Mouse (Mus musculus) liver, embryonic 14.5 days (tissue): ENCODE data around the gene Fkbp8. TPM values are rescaled to one million over a fixed set of nuclear protein-coding genes. Genes with fewer than 3 reads are reported as not detected.

Experiments
- ATAC-seq: fragments of 200-750 bp; cut with Nextera tagmentation; 2 replicates; pipeline ENCODE4 v1.8.0; 2017; ENCODE audit warnings: moderate number of reproducible peaks, mild to moderate bottlenecking, moderate library complexity; ENCODE audit not compliant: insufficient read depth
- DNase-seq, 3 experiments: peaks; one replicate each; pipeline ENCODE4 v3.0.0-alpha.2; 2012 to 2013; ENCODE audit warnings: low read depth in 3 of 3, low spot score in 3 of 3
- H3K27ac ChIP-seq: fragments of 300-500 bp; sonication (generic); 2 replicates; pipeline ENCODE4 v1.5.1; 2014; ENCODE audit warnings: moderate library complexity, mild to moderate bottlenecking, control low read depth, inconsistent platforms
- H3K27me3 ChIP-seq: fragments of 300-500 bp; sonication (generic); 2 replicates; pipeline ENCODE4 v1.6.1; 2014; ENCODE audit warnings: mild to moderate bottlenecking, low read length, moderate library complexity; ENCODE audit not compliant: control insufficient read depth, insufficient read depth
- H3K36me3 ChIP-seq: fragments of 300-500 bp; sonication (generic); replicated peaks from 2 replicates; pipeline ENCODE4 v1.6.1; 2014; ENCODE audit warnings: low read depth; ENCODE audit not compliant: control insufficient read depth, insufficient read depth
- H3K4me1 ChIP-seq, 2 experiments: fragments of 200-500 bp in 1 of 2; fragments of 300-500 bp in 1 of 2; sonication (generic) in 1 of 2; replicated peaks; 2 replicates each; pipeline ENCODE4 v1.6.1; 2012 to 2014; ENCODE audit warnings: antibody characterized with exemption in 1 of 2, inconsistent platforms in 1 of 2, low read length in 1 of 2; ENCODE audit not compliant: control insufficient read depth in 2 of 2, insufficient read depth in 2 of 2
- H3K4me2 ChIP-seq: fragments of 300-500 bp; sonication (generic); 2 replicates; pipeline ENCODE4 v1.6.1; 2014; ENCODE audit warnings: low read depth, mild to moderate bottlenecking, control low read depth, moderate library complexity
- H3K4me3 ChIP-seq, 2 experiments: fragments of 200-500 bp in 1 of 2; fragments of 300-500 bp in 1 of 2; sonication (generic) in 1 of 2; 2 replicates each; pipeline ENCODE4 v1.5.1; 2012 to 2014; ENCODE audit warnings: low read depth in 2 of 2, low read length in 2 of 2, mild to moderate bottlenecking in 2 of 2, control low read depth in 1 of 2, inconsistent platforms in 1 of 2, moderate library complexity in 1 of 2; ENCODE audit not compliant: insufficient read depth in 1 of 2
- H3K9ac ChIP-seq: fragments of 300-500 bp; sonication (generic); replicated peaks from 2 replicates; pipeline ENCODE4 v1.6.1; 2014; ENCODE audit warnings: mild to moderate bottlenecking, control low read depth, moderate library complexity
- H3K9me3 ChIP-seq: fragments of 300-500 bp; sonication (generic); 2 replicates; pipeline ENCODE4 v1.6.1; 2016; ENCODE audit warnings: low read length, mixed read lengths; ENCODE audit not compliant: control insufficient read depth
- CTCF ChIP-seq: IDR thresholded peaks from 2 replicates; pipeline ENCODE4 v1.5.1; 2016; ENCODE audit warnings: antibody characterized with exemption, low read depth, control low read depth
- EP300 ChIP-seq: IDR thresholded peaks from 2 replicates; pipeline ENCODE4 v1.6.1; 2016; ENCODE audit warnings: antibody characterized with exemption, low read depth
- WGBS: fragments of 180-500 bp; shearing (Covaris S2); extraction: QIAGEN DNeasy Blood & Tissue Kit; methylation state at CpG from one replicate; pipeline ENCODE4 v1.1.7; 2014; ENCODE audit not compliant: insufficient replicate concordance; 5-methylcytosine and 5-hydroxymethylcytosine counted together
- polyA plus RNA-seq, 2 experiments: library from polyadenylated mRNA; depleted of rRNA in 1 of 2; stranded (reverse) in 1 of 2; unstranded in 1 of 2; fragments of >200 nt; fragmentation: Nextera tagmentation in 1 of 2; extraction: Ambion mirVana in 1 of 2; gene quantifications; 2 replicates each; pipeline versions ENCODE4 v1.2.1 to v1.2.3; 2012 to 2014

Fkbp8 gene
- polyA plus RNA-seq (2012; rRNA removed) (140 and 149 TPM in 2 replicates), polyA plus RNA-seq (2014; fragmentation: Nextera tagmentation; extraction: Ambion mirVana) (114 and 135 TPM in 2 replicates)

DNA sequence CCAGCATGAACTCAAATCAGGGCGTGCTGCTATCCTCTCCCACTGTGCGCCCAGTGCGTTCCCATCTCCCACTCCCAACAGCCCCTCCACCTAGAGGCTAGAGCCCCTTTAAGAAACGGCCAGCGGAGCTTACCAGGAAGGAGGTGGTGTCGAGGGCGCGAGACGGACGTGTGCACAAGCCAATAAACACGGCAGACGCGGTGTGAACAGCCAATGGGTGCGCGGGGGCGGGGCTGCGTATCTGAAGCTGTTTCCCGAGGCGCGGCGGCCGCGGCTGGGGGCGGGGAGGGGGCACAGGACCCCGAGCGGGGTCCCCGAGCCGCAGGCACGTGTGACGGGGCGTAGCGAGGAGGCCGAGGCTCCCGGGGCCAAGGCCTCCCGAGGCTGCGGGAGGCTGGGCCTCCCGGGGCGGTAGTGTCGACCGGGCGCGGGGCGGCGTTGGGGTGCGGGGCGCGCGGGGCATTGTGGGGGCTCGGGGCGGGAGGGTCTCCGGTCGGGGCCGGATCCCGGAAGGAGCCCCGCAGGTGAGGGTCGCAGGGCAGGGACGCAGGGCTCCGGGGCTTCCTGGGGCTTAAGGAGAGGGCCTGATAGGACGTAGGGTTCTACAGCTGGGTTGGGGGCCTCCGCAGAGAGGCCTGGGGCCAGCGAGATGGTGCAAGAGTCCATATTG, at the start of gene Fkbp8, which contains the start of gene Kxd1:
TSS of gene Fkbp8 (plus strand) at position 213 of the 670 bp plus-strand sequence.
TSS of gene Kxd1 (minus strand) at position 445 of the 670 bp plus-strand sequence.
- Histone ChIP-seq H3K9ac (peak within 1 kb of the TSS; percentile 96), H3K27ac (peak within 1 kb of the TSS; percentile 75), H3K9me3 (no peaks in the 10 kb centered on the region), H3K4me3 (peak within 1 kb of the TSS; percentile 89 to 100), H3K4me1 (peaks cover 31 to 39% of the 10 kb centered on the region in 2 experiments), H3K36me3 (peaks cover 15% of the 10 kb centered on the region), H3K4me2 (peak within 1 kb of the TSS; percentile 85), H3K27me3 (no peaks in the 10 kb centered on the region)
- TF ChIP-seq EP300 (peak; percentile 51; the same call in 1 of the 2 replicates), CTCF (peak; percentile 28; the same call in 1 of the 2 replicates)
- WGBS: under 1% methylated on average over 61 of the region's 61 CpGs
- DNase-seq (peak; percentile 86 to 91 (median 87)), ATAC-seq (peak; percentile 78)

DNA sequence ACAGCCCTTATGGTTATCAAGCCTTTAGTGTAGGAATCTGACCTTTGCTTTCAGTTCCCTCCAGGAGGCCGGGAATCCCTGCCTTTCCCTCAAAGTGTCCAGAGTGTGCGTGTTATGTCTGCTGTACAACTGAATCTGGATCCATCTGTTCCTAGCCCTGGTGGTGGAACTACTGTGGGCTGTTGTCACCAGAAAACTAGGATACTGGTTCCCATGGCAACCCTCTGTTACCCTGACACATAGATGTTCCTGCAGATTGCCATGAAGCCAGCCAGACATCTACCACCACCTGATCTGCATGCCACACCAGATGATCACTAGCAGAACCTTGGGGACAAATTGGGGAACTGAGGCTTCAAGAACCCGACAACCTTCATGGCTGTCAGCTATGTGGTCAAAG, 45.6 kb upstream of the Fkbp8 start:
- H3K36me3 ChIP-seq: no peaks in the 10 kb centered on the region
- ATAC-seq: no peak
- H3K27ac ChIP-seq: no peak overlapping the region
- H3K4me3 ChIP-seq: no peak overlapping the region
- no peak overlapping the region for H3K9ac ChIP-seq
- peaks cover 11 to 13% of the 10 kb centered on the region in 2 experiments for H3K4me1 ChIP-seq
- peaks cover 54% of the 10 kb centered on the region for H3K27me3 ChIP-seq
- no peak overlapping the region for H3K4me2 ChIP-seq
- TF ChIP-seq EP300 (no peak), CTCF (no peak)
- no peaks in the 10 kb centered on the region for H3K9me3 ChIP-seq
- WGBS: 53% methylated on average over 3 of the region's 3 CpGs
- DNase-seq: no peak

DNA sequence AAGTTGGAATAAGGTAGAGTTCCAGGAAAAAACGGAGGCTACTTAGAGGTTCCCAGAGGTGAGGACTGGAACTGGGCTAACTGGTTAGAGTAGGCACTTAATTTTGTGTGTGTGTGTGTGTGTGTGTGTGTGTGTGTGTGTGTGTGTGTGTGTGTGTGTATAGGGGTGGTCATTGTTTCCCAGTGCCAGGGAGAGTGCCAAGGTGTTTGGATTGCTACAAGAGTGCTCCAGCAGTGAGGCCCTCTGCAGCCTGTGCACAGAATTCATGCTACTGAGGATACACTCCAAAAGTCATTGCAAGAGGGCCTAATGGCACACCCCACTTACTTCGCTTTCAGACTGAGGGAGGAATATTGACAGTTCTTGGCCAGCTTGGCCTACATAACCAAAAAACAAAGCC, 44.6 kb upstream of the Fkbp8 start:
- no peak overlapping the region for H3K4me3 ChIP-seq
- no peak for DNase-seq
- no peak overlapping the region for H3K9ac ChIP-seq
- TF ChIP-seq CTCF: no peak
- no peak for TF ChIP-seq EP300
- H3K27me3 ChIP-seq: peaks cover 64% of the 10 kb centered on the region
- no peak for ATAC-seq
- no peaks in the 10 kb centered on the region for H3K9me3 ChIP-seq
- no peaks in the 10 kb centered on the region for H3K36me3 ChIP-seq
- WGBS: 52% methylated on average over 2 of the region's 2 CpGs
- H3K27ac ChIP-seq: no peak overlapping the region
- H3K4me2 ChIP-seq: no peak overlapping the region
- peaks cover 3% of the 10 kb centered on the region in 2 experiments for H3K4me1 ChIP-seq

DNA sequence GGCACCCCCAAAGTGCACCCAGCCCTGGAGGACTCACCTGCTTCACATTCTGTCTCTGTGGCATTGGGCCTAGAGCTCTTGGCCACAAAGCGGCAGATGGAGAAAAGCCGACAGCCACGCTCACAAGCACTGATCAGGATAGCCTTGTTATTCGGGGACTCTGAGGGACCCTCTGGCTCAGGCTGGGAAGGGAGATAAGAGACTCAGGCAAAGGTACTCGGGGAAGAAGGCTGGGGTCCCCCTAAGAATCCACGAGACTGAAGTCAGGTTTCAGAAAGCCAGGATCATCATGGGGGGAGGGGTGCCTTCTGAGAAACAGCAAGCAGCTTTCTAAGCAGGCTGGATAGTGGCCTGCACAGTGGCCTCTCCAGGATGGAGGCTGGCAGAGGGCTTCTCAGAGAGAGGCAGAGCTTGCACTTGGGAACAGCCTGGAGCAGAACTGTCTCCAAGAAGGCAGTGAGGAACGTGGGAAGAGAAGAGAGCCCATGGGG, 41.3 kb upstream of the Fkbp8 start:
- 0 out of 4 replicates have a peak, but pooled peaks cover 0 to 2% of the 10 kb centered on the region in 2 experiments for H3K4me1 ChIP-seq
- ATAC-seq: no peak
- WGBS: 43% methylated on average over 7 of the region's 7 CpGs
- no peak overlapping the region for H3K9ac ChIP-seq
- H3K4me3 ChIP-seq: no peak overlapping the region
- no peak for DNase-seq
- TF ChIP-seq CTCF (no peak), EP300 (no peak)
- no peak overlapping the region for H3K4me2 ChIP-seq
- no peaks in the 10 kb centered on the region for H3K36me3 ChIP-seq
- peaks cover 84% of the 10 kb centered on the region for H3K27me3 ChIP-seq
- no peaks in the 10 kb centered on the region for H3K9me3 ChIP-seq
- no peak overlapping the region for H3K27ac ChIP-seq

DNA sequence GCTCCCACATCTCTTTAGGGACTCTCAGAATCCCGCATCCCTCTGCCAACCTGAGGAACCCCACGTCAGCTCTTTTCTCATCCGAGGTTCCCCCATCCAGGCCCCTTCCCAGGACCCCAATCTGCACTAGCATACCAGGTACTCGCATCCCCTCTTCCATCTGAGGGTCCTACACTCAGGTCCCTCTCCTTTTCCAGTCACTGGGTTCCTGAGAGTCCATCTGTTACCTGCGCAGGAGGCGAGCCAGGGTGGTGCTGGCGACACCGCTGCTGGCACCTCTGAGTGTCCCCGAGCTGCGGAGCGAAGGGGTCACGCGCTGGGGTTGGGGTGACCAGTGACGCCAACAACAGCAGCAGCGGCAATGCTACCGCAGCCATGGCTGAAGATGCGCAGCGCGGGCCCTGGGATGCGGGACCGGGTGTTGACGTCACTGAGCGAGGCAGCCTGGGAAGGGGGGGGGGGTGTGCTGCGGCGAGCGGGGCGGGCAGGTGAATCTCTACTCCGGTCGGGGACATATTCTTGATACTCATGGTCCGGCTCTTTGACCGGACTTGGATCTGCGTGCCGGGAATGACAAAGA, 40.5 kb upstream of the Fkbp8 start, which contains the start of gene Tmem59l:
TSS of gene Tmem59l (minus strand) at position 418 of the 580 bp plus-strand sequence.
- no peaks in the 10 kb centered on the region for H3K36me3 ChIP-seq
- H3K4me2 ChIP-seq: peak within 1 kb of the TSS; percentile 43
- 0 out of 4 replicates have a peak, but pooled peaks cover 0 to 2% of the 10 kb centered on the region in 2 experiments for H3K4me1 ChIP-seq
- WGBS: 15% methylated on average over 33 of the region's 33 CpGs
- H3K4me3 ChIP-seq: peak within 1 kb of the TSS in 1 of 2 experiments; percentile 31; a peak in 1 of 4 replicates
- TF ChIP-seq CTCF (no peak), EP300 (no peak)
- peaks cover 87% of the 10 kb centered on the region for H3K27me3 ChIP-seq
- H3K27ac ChIP-seq: no peak within 1 kb of the TSS
- H3K9me3 ChIP-seq: no peaks in the 10 kb centered on the region
- no peak within 1 kb of the TSS for H3K9ac ChIP-seq
- no peak for DNase-seq
- ATAC-seq: no peak
